Mouse (Mus musculus) liver, postnatal 0 days (tissue): ENCODE measurements around the gene Olfr608. TPM values are rescaled to one million over a fixed set of nuclear protein-coding genes. Genes with fewer than 3 reads are reported as not detected.

Experiments used
- polyA plus RNA-seq: library from polyadenylated mRNA; unstranded; fragments of >200 nt; fragmentation: Nextera tagmentation; extraction: Ambion mirVana; gene quantifications from 2 replicates; pipeline ENCODE4 v1.2.1, GENCODE M21; 2015

Gene Olfr608
- polyA plus RNA-seq, 1 experiment from 2014 or later = not detected

Other genes starting within 250 kb of the Olfr608 start
- gene Usp17ld, start 217.4 kb upstream of the Olfr608 start, polyA plus RNA-seq = not detected in 2 replicates
- gene Olfr596, start 164.2 kb upstream of the Olfr608 start, polyA plus RNA-seq = not detected in 2 replicates
- gene Olfr597, start 153.6 kb upstream of the Olfr608 start, polyA plus RNA-seq = not detected in 2 replicates
- not detected in 2 replicates for gene Olfr598, start 146.3 kb upstream of the Olfr608 start, polyA plus RNA-seq
- not detected in 2 replicates for gene Olfr599, start 134.0 kb upstream of the Olfr608 start, polyA plus RNA-seq
- not detected in 2 replicates for gene Olfr600, start 120.2 kb upstream of the Olfr608 start, polyA plus RNA-seq
- gene Olfr601, start 107.2 kb upstream of the Olfr608 start, polyA plus RNA-seq = not detected in 2 replicates
- gene Olfr603, start 83.7 kb upstream of the Olfr608 start, polyA plus RNA-seq = not detected in 2 replicates
- not detected in 2 replicates for gene Usp17lc, start 54.8 kb upstream of the Olfr608 start, polyA plus RNA-seq
- gene Olfr605, start 24.4 kb upstream of the Olfr608 start, polyA plus RNA-seq = not detected in 2 replicates
- gene Olfr606, start 20.8 kb upstream of the Olfr608 start, polyA plus RNA-seq = not detected in 2 replicates
- gene Olfr607, start 5.7 kb upstream of the Olfr608 start, polyA plus RNA-seq = not detected in 2 replicates
- not detected in 2 replicates for gene Olfr609, start 28.2 kb downstream of the Olfr608 start, polyA plus RNA-seq
- not detected in 2 replicates for gene Olfr610, start 42.2 kb downstream of the Olfr608 start, polyA plus RNA-seq
- gene Olfr611, start 51.0 kb downstream of the Olfr608 start, polyA plus RNA-seq = not detected in 2 replicates
- not detected in 2 replicates for gene Olfr612, start 72.8 kb downstream of the Olfr608 start, polyA plus RNA-seq
- gene Olfr613, start 78.2 kb downstream of the Olfr608 start, polyA plus RNA-seq = not detected in 2 replicates
- not detected in 2 replicates for gene Olfr615, start 86.2 kb downstream of the Olfr608 start, polyA plus RNA-seq
- not detected in 2 replicates for gene Olfr616, start 99.3 kb downstream of the Olfr608 start, polyA plus RNA-seq
- not detected in 2 replicates for gene Olfr617, start 103.2 kb downstream of the Olfr608 start, polyA plus RNA-seq
- not detected in 2 replicates for gene Olfr618, start 120.2 kb downstream of the Olfr608 start, polyA plus RNA-seq
- not detected in 2 replicates for gene Olfr619, start 130.7 kb downstream of the Olfr608 start, polyA plus RNA-seq
- not detected in 2 replicates for gene Olfr620, start 142.7 kb downstream of the Olfr608 start, polyA plus RNA-seq
- not detected in 2 replicates for gene Olfr622, start 172.8 kb downstream of the Olfr608 start, polyA plus RNA-seq
- gene Olfr623, start 193.8 kb downstream of the Olfr608 start, polyA plus RNA-seq = not detected in 2 replicates
- gene Olfr624, start 201.3 kb downstream of the Olfr608 start, polyA plus RNA-seq = 0.01 TPM in 1 of 2 replicates, not detected in the other
- not detected in 2 replicates for gene Olfr625-ps1, start 212.8 kb downstream of the Olfr608 start, polyA plus RNA-seq
- not detected in 2 replicates for gene Olfr243, start 244.8 kb downstream of the Olfr608 start, polyA plus RNA-seq